Mouse (Mus musculus): ENCODE results near the gene Prdm2. TPM values are rescaled to one million over a fixed set of nuclear protein-coding genes. Genes with fewer than 3 reads are reported as not detected.

Prdm2 gene
- polyA plus RNA-seq (2012; rRNA removed): 12.1 and 18.0 TPM in 2 replicates

DNA sequence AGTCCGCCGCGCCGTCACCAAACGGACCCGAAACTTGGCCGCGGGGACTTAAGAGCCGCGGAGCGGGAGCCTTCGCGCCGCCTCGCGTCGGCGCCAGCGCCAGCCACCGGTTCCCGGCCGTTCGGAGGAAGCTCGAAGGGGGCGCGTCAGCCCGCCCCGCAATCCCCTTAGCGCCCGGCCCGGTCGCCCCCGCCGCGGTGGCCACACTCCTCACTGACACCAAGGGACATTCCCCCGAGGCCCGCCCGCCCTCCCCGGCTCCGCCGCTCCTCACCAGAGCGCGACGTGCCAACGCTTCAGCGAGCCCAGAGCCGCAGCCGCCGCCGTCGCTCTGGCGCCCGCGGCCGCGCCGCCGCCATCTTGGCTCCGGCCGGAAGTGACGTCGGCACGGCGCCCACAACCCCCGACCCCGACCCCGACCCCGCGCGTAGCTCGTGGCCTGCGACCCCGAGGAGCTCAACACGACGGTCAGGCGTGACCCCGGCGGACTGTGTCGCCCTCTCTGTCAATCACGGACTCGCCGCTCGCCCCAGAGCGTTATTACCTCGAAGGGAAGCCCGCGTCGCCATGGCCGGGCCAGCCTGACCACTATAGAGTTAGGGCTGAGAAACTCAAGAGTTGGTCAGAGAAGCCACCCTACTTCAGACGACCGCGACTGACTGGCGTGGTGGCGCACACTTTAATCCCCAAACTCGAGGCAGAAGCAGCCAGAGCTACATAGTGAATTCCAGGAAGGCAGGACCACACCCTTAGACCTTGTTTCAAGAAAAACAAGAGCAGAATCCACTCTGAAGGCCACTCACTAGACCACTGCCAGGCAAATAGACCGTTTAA lies at the start of gene Prdm2:
Gene Prdm2 (minus strand): TSS at position 655 of the 834 bp plus-strand sequence.
- DNase-seq (ENCODE audit: low spot score): peak; percentile 59

DNA sequence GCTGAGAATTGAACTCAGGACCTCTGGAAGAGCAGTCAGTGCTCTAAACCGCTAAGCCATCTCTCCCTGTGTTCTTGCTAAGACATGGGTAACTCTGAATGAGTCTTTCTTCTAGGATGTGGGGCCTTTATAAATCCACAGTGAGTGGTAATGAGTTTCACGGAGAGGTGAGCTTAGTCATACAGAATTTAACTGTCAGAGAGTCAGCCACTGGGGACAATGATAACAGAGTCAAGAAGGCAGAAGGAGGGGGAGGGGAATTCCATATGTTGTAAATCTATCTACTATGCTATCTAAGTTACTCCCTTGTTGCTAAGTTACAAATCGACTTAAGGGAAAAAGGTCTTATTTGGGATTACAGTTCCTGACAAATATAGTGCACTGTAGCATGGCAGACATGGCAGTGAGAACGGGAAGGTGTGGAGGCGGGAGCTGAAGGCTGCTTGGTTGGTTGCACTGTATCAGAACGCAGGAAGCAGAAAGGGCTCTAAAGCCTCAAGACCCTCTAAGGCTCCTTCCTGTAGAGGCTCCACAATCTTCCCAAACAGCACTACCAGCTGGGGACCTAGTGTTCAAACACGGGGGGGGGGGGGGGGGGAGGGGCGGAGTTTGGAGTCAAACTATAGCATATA lies 47.0 kb upstream of the Prdm2 start:
- no peak for DNase-seq (ENCODE audit: low spot score)

DNA sequence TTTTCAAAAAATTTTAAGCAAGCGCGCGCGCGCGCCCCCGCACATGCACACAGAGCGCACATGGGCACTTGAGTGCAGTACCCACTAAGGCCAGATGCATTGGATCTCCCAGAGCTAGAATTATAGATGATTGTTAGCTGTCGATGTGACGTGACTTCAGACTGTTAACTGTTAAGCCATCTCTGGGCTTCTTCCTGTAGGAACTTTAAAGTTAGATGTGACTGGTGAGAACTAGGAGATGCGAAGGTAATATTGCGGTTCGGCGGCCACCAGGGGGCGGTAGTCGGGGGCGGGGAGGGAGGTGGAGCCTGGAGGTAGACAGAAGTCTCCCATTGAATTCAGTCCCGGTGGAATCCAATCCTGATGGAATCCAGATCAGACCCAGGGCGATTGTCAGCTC lies 45.7 kb upstream of the Prdm2 start:
- DNase-seq (ENCODE audit: low spot score): peak; percentile 54

DNA sequence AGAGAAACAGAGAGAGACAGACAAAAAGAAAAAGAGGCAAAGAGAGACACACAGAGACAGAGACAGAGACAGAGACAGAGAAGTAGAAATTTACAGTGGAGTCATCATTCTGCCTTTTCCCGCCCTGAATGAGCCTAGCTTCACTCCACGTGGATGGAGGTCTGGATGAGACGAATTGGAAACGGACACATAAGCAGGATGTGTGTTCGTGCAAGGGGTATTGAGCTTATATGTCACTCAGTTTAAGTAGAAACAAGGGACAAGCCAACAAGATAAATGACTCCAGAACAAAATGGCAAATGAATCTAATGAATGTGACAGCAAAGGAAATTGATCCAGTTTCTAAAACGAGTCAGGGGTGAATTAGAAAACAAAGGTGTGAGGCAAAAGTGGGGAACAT lies 45.2 kb upstream of the Prdm2 start:
- no peak for DNase-seq (ENCODE audit: low spot score)

DNA sequence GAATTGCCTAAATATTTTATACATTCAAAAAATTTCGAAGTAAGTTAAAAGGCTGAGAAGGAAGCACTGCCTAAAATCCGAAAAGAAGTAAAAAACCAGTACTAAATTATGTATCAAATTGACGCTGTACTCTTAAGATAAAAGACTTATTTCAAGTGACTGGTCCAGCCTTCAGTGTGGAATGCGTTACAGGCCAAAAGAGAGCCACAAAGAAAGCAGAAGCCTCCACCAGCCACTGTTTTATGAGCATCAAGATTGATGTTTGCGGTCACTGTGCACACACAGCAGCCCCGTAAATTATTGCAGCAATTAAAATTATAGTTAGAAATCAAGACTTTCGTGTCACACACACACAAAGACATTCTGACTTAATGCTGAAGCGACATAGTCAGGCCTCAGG lies 42.7 kb upstream of the Prdm2 start:
- no peak for DNase-seq (ENCODE audit: low spot score)

DNA sequence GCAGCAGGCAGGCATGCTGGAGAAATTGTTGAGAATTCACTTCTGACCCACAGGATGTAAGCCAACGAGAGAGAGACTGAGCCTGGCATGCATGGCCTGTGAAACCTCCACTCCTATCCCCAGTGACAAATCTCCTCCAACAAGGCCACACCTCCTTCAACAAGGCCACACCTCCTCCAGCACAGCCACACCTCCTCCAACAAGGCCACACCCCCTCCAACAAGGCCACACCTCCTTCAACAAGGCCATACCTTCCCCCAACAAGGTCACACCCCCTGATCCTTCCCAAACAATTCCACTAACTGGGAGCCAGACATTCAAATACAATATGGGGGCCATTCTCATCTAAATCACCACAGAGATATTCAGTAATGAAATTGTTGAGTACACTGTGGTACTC lies 40.6 kb upstream of the Prdm2 start:
- no peak for DNase-seq (ENCODE audit: low spot score)

DNA sequence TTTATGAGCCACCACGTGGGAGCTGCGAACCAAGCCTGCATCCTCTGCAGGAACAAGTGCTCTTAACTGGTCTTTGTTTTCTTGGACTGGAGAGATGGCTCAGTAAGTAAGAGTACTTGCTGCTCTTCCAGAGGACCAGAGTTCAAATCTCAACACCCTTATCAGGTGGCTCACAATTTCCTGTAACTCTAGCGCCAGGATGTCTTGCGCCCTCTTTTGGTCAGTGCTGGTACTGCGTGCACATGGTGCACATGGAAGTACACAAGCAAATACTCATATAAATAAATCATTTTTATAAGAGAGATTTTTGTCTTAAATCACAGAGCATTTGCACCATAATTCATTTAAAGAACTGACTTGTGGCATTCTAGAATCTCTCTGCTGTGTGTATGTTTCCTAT lies 35.3 kb upstream of the Prdm2 start:
- no peak for DNase-seq (ENCODE audit: low spot score)

DNA sequence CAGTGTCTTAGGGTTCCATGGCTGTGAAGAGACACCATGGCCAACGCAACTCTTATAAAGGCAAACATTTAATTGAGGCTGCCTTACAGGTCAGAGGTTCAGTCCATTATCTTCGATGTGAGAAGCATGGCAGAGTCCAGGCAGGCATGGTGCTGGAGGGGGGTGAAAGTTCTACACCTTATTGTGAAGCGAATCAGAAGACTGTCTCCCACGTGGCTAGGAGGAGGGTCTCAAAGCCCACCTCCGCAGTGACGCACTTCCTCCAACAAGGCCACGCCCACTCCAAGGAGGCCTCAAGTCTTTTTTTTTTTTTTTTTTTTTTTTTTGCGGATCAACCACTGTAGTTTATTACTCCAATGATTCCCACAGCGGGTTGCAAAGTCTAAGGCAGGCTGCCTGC lies 28.5 kb upstream of the Prdm2 start:
- no peak for DNase-seq (ENCODE audit: low spot score)

DNA sequence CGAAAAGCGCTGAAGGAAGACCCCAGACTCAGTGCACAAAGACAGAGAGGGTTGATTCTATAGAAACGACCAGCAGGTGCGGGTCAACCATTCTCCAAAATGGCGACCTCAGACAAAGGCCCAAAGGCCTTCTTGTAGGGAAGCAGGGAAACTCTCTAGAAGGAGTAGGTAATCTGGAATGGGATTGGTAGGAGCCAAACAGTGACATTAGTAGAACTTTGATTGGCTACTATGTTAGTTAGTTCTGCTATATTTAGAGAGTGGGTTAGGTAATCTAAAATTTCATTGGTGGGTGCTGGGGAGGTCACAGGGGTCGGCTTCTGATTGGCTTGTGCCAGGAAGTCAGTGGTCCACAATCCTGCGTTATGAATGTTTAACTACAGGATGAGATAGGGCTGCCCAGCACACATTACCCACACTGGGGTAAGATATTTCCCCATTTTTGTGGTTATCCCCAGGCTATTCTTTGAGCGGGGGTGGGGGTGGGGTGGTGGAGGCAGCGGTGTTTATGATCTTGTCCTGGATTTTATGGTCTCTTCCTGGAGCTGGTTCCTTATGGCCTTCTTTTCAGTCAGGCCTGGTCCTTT lies 26.9 kb upstream of the Prdm2 start:
- DNase-seq (ENCODE audit: low spot score): no peak

DNA sequence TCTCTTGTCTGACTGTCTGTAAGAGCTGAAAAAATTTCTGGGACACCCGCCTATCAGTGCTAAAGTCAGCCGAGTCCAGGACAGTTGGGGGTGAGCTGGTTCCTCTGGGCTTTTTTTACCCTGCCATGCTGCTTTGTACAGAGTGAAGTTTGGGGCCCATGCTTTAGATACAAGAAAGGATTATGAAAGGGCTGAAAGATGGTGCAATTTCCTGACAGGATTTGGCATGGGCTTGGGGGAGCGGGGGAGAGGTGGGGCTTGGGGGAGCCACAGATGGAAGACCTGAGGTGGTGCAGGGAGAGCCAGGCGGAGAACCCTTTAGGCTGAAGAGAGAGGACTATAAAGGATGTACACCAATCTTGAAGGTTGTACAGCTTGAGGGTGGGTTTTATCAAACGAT lies 26.3 kb upstream of the Prdm2 start:
- DNase-seq (ENCODE audit: low spot score): no peak

DNA sequence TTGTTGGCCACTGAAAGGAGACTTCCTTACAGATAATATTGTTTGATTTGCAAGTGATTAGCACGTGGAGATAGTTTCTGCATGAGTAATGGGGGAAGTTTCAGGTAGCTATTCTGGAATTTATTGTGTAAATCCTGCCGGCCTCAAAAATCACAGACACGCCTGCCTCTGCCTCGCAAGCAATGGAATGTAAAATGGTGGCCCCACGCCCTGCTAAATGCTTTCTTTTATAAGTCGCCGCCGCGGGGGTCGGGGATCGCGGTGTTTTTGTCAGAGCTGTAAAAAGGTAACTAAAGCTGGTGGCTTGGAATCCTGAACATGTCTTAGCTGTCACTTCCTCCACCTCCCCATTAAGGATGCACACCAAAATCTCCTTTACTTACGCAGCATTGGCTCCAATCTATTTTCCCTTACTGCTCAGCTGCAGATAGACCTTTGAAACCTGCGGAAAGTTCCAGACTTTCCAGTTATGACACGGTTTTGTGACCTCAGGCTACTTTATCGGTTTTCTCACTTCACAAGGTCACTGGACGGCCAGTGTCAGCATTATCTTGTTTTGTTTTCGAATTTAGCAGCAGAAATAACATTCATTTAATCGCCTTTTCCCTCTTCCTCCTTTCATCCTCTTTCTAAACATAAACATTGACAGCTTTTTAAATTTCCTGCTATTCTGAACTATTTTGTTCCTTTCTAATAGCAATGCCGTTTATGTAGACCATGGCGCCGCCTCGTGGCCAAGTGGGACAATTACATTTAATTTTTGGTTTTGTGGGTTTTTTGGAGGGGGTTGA lies 25.6 kb upstream of the Prdm2 start:
- peak; percentile 24 for DNase-seq (ENCODE audit: low spot score)

DNA sequence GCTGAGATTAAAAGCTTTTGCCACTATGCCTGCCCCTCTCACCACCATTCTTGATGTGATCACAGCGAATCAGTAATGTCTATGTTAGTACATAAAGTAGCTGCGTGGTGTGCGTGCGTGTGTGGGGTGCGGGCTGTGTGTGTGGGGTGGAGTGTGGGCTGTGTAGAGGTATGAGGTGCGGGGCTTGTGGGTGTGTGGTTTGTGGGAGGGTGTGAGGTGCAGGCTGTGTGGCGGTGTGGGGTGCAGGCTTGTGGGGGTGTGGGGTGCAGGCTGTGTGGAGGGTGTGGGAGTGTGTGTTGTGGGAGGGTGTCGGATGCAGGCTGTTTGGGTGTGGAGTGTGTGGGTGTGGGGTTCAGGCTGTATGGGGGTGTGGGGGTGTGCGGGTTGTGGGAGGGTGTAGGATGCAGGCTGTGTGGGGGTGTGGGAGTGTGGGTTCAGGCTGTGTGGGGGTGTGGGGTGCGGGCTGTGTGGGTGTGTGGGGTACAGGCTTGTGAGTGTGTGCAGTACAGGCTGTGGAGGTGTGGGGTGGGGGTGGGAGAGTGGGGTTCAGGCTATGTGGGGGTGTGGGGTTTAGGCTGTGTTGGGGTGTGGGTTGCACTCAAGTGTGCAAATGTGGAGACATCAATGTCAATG lies 19.1 kb upstream of the Prdm2 start:
- DNase-seq (ENCODE audit: low spot score): no peak

DNA sequence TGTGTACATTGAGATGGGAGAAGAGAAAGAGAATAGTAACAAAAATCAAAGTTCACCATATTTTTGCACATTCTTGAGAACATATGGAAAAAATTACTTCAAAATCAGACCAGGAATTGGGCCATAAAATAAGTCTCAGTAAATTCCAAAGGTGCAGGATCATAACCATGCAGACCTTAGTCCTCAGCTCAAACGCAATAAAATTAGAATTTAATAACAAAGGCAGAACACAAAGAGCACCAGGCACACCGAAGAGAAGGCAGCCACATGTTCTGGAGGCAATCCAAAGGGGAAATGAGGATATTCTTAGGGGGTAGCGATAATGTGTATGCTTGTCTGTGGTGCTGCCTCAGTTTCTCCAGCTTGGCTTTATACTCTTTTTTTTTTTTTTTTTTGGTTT lies 18.3 kb upstream of the Prdm2 start:
- no peak for DNase-seq (ENCODE audit: low spot score)

DNA sequence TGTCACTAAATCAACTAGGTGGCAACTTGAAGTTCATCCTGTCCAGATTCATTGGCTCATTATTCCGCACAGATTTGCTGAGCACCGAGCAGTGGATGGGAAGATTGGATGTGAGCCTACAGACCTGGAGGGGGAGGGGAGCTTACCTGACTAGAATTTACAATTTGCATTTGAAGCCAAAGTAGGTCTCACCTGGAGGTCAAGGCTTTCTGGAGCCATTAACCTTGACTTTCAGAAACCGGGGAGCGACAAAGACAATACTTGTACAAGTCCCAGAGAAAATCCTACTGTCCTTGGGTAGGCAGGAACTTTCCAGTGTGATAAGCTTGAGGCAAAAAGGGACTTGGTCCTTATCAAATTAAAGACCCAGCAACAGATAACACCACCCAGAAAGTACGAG lies 15.2 kb upstream of the Prdm2 start:
- DNase-seq (ENCODE audit: low spot score): no peak

DNA sequence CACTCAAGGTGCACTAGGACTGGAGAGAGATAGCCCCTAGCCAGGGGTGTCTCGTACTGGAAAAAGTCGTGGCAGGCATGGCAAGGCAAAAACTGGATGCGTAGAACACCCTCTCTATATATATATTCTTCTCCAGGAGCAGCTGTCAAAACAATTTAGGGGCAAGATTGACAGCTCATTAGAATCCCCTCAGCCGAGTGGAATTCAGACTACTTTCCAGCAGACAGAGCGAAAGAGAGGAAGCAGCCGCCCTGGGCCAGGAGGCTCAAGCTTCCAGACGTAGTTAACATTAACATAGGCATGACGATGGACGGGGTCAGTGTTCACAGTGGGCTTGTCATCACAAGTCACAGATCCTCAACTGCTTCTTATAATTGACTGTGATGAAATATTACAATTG lies 13.1 kb upstream of the Prdm2 start:
- no peak for DNase-seq (ENCODE audit: low spot score)

DNA sequence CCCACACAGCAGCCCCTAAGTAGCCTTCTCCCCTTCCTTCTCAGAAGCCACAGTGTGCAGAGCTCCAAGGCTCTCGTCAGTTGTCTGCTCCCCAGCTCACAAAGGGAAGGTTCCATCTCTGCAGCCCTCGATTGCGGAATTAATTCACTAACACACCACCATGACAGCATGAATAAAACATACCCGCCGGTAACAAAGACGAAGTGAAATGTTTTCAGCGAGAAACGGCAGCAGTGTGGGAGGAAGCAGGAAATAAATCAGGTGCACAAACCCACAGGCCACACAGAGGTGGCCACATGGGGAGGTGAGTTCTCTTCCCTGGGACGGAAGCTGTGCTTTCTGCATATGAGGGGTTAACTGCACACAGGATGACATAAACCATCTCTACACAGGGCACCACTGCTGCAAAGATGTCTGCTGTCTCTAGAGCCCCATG lies 6.5 kb upstream of the Prdm2 start:
- DNase-seq (ENCODE audit: low spot score): no peak

DNA sequence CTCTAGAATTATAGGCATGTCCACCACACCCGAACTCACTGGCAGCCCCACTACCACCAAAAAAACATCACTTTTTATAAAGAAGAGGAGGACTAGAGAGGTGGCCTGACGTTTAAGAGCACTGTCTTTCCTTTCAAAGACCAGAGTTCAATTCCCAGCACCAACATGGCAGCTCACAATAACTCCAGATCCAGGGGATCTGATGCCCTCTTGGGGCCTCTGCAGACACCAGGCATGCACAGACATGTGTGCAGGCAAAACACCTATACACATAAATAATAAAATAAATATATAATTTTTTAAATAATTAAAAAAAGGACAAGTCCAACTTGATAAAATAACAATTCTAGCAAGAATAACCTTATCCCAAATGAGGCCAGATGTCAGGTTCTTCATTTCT lies 6.1 kb upstream of the Prdm2 start:
- no peak for DNase-seq (ENCODE audit: low spot score)

DNA sequence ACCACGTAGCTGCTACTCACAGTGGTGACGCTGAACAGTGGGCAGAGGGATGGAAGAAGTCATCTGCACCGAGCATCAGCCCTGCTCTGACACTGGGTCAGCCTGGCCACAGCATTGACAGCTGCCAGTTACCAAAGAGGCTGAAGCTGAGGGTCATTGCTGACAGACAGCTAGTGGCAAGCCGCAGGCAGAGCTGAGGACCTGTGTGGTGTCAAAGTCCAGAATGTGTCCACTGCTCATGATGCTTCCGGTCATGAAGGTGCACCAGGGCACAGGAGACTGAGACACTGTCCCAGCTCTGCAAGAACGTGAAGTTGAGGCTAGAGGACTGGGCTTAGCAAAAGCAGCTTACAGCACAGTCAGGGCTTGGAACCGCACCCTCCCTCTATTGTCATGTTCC lies 4.4 kb upstream of the Prdm2 start:
- no peak for DNase-seq (ENCODE audit: low spot score)

DNA sequence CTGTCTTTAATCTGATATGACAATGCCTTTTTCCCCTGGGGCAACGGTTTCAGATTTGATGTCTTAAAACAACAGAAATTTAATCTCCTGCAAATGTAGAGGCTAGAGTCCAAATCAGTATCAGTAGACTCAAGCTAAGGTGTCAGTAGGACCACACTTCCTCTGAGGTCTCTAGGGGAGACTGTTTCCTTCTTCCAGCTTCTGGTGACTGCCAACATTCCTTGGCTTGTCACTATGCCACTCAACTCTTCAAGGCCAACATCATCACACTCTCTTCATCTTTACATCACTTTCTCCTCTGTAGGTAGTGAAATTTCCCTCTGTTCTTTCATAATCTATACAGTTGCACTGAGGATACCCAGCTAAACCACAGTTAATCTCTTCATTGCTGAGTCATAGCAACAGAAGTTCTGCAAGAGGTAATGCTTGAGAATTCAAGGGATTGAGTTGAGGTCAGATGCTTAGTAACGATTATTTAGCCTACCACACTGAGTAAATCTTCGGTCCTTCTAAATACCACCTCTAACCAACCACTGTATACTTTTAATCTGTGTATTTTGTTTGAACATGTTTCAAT lies 1.5 kb upstream of the Prdm2 start:
- DNase-seq (ENCODE audit: low spot score): no peak

DNA sequence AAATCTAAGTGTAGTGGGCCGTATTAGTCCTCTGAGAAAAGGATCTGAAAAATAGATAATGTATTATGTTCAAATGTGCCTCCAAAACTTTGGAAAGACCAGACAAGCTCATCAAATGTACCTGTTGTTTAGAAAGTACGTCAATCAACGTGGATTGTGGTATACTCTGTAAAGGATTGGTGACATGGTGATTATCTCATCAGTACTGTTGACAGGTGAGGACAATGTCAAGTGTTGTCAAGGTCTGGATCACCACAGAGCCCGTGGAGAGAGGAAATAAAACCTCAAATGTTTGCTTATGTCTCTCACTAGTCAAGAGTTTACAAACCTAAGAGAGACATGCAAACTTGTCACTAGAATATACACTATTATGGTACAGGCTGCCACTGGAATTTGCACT lies 776 bp upstream of the Prdm2 start:
- no peak for DNase-seq (ENCODE audit: low spot score)

DNA sequence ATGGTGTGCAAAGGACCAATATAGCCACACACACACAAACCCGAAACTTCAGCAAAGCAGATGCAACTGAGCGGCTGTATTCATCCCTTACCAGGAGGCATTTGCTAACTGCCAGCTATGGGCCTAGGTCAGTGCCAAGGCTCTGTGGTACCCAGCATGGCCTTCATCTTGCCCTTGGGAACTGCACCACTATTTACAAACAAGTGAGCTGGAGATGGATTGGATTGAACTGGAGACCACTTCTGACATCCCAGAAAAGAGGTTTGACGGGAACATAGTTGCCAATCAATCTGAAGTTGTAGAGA lies 332 bp upstream of the Prdm2 start:
- no peak for DNase-seq (ENCODE audit: low spot score)

Data from urinary bladder, adult 2 months (tissue).